Mouse (Mus musculus) liver, adult 2 months (tissue): ENCODE data around the gene Ptprm.

Source experiments
- CTCF ChIP-seq: fragments of 200-500 bp; IDR thresholded peaks from 2 replicates; pipeline ENCODE4 v1.5.1; 2011; ENCODE audit warnings: low read depth, low read length, control low read depth
- POLR2A ChIP-seq: fragments of 200-500 bp; IDR thresholded peaks from 2 replicates; pipeline ENCODE4 v1.6.1; 2011; ENCODE audit warnings: low read length, control low read depth; ENCODE audit not compliant: insufficient read depth; ENCODE audit errors: extremely low read depth

GRCm38 (mm10) chr17:66914696-66915095 is 439.6 kb downstream of the Ptprm start:
- TF ChIP-seq CTCF (no peak), POLR2A (no peak)
